Mouse (Mus musculus) forebrain, embryonic 14.5 days (tissue): ENCODE measurements around the gene Gpr179. TPM values are rescaled to one million over a fixed set of nuclear protein-coding genes. Genes with fewer than 3 reads are reported as not detected.
A peak's percentile ranks its signal among the peaks of the same experiment; 100 is the strongest.
"Not testable (repeated sequence)": the region's sequence is repeated elsewhere in the genome, so short reads cannot be mapped to it uniquely, and the experiment has no call there.

ENCODE experiments used
- ATAC-seq: fragments of 200-750 bp; cut with Nextera tagmentation; 2 replicates; pipeline ENCODE4 v1.8.0; 2017; ENCODE audit warnings: mild to moderate bottlenecking, moderate library complexity
- DNase-seq: peaks from one replicate; pipeline ENCODE4 v3.0.0-alpha.2; 2015; ENCODE audit warnings: low spot score
- H3K27ac ChIP-seq: fragments of 300-500 bp; sonication (generic); 2 replicates; pipeline ENCODE4 v1.5.1; 2014; ENCODE audit warnings: low read depth, mild to moderate bottlenecking, control low read depth, low read length, moderate library complexity
- H3K27me3 ChIP-seq: fragments of 300-500 bp; sonication (generic); replicated peaks from 2 replicates; pipeline ENCODE4 v1.6.1; 2014; ENCODE audit warnings: low read length, control low read depth, mixed read lengths; ENCODE audit not compliant: control insufficient read depth, insufficient read depth
- H3K36me3 ChIP-seq: fragments of 300-500 bp; sonication (generic); 2 replicates; pipeline ENCODE4 v1.6.1; 2014; ENCODE audit warnings: low read length, control low read depth; ENCODE audit not compliant: control insufficient read depth, insufficient read depth
- H3K4me1 ChIP-seq: fragments of 300-500 bp; sonication (generic); 2 replicates; pipeline ENCODE4 v1.6.1; 2014; ENCODE audit warnings: antibody characterized with exemption, low read length, control low read depth; ENCODE audit not compliant: control insufficient read depth, insufficient read depth
- H3K4me2 ChIP-seq: fragments of 300-500 bp; sonication (generic); 2 replicates; pipeline ENCODE4 v1.6.1; 2014; ENCODE audit warnings: mild to moderate bottlenecking, control low read depth, low read length
- H3K4me3 ChIP-seq: fragments of 300-500 bp; sonication (generic); 2 replicates; pipeline ENCODE4 v1.5.1; 2014; ENCODE audit warnings: low read depth, low read length, control low read depth
- H3K9ac ChIP-seq: fragments of 300-500 bp; sonication (generic); 2 replicates; pipeline ENCODE4 v1.6.1; 2014; ENCODE audit warnings: mild to moderate bottlenecking, low read length, control low read depth, moderate library complexity
- H3K9me3 ChIP-seq: fragments of 300-500 bp; sonication (generic); replicated peaks from 2 replicates; pipeline ENCODE4 v1.6.1; 2016; ENCODE audit warnings: low read length, control low read depth, mixed read lengths; ENCODE audit not compliant: control insufficient read depth
- WGBS: fragments of 180-500 bp; shearing (Covaris S2); extraction: QIAGEN DNeasy Blood & Tissue Kit; methylation state at CpG from one replicate; pipeline ENCODE4 v1.1.7; 2014; 5-methylcytosine and 5-hydroxymethylcytosine counted together
- polyA plus RNA-seq: library from polyadenylated mRNA; unstranded; fragments of >200 nt; fragmentation: Nextera tagmentation; extraction: Ambion mirVana; gene quantifications from 2 replicates; pipeline ENCODE4 v1.2.1, GENCODE M21; 2014

The Gpr179 gene
- polyA plus RNA-seq, 1 experiment from 2014 or later, result 0.34 TPM

- Histone ChIP-seq H3K27me3 (no peaks in the 10 kb centered on the region), H3K4me3 (no peak overlapping the region), H3K27ac (no peak overlapping the region), H3K36me3 (peaks cover 14% of the 10 kb centered on the region), H3K4me1 (peaks cover 8% of the 10 kb centered on the region; the same call in 1 of the 2 replicates), H3K9ac (no peak overlapping the region), H3K9me3 (no peaks in the 10 kb centered on the region), H3K4me2 (no peak overlapping the region)
- 89% methylated on average over 9 of the region's 9 CpGs for WGBS
- DNase-seq, result no peak
- ATAC-seq, result no peak
These were observed 17.5 kb downstream of the Gpr179 start for GRCm38 (mm10) chr11:97334400-97334799.

GRCm38 (mm10) chr11:97333896-97334295 is 18.0 kb downstream of the Gpr179 start:
- H3K4me2 ChIP-seq, result no peak overlapping the region
- DNase-seq (no peak), ATAC-seq (no peak)
- H3K4me3 ChIP-seq, result no peak overlapping the region
- no peak overlapping the region for H3K9ac ChIP-seq
- peaks cover 5% of the 10 kb centered on the region; the same call in 1 of the 2 replicates for H3K4me1 ChIP-seq
- WGBS, result 58% methylated on average over 1 of the region's 1 CpGs
- no peak overlapping the region for H3K27ac ChIP-seq
- H3K9me3 ChIP-seq, result no peaks in the 10 kb centered on the region
- H3K36me3 ChIP-seq, result peaks cover 19% of the 10 kb centered on the region
- no peaks in the 10 kb centered on the region for H3K27me3 ChIP-seq

GRCm38 (mm10) chr11:97333044-97333443 is 18.8 kb downstream of the Gpr179 start:
- H3K9ac ChIP-seq, result no peak overlapping the region
- H3K27ac ChIP-seq, result no peak overlapping the region
- ATAC-seq, result no peak
- 60% methylated on average over 9 of the region's 9 CpGs for WGBS
- H3K4me1 ChIP-seq, result no peaks in the 10 kb centered on the region
- no peaks in the 10 kb centered on the region for H3K27me3 ChIP-seq
- no peak for DNase-seq
- no peak overlapping the region for H3K4me2 ChIP-seq
- H3K36me3 ChIP-seq, result peaks cover 26% of the 10 kb centered on the region
- no peak overlapping the region for H3K4me3 ChIP-seq
- no peaks in the 10 kb centered on the region for H3K9me3 ChIP-seq

- no peak for ATAC-seq
- H3K27me3 ChIP-seq, result no peaks in the 10 kb centered on the region
- no peak overlapping the region for H3K27ac ChIP-seq
- peaks cover 31% of the 10 kb centered on the region for H3K36me3 ChIP-seq
- no peak overlapping the region for H3K4me2 ChIP-seq
- 55% methylated on average over 12 of the region's 12 CpGs for WGBS
- no peaks in the 10 kb centered on the region for H3K4me1 ChIP-seq
- no peak overlapping the region for H3K4me3 ChIP-seq
- no peaks in the 10 kb centered on the region for H3K9me3 ChIP-seq
- DNase-seq, result no peak
- no peak overlapping the region for H3K9ac ChIP-seq
These were observed 20.4 kb downstream of the Gpr179 start for GRCm38 (mm10) chr11:97331231-97332190.

- H3K4me1 ChIP-seq, result no peaks in the 10 kb centered on the region
- H3K27me3 ChIP-seq, result no peaks in the 10 kb centered on the region
- no peaks in the 10 kb centered on the region for H3K9me3 ChIP-seq
- no peak for DNase-seq
- no peak overlapping the region for H3K9ac ChIP-seq
- 97% methylated on average over 1 of the region's 1 CpGs for whole genome bisulfite sequencing
- no peak overlapping the region for H3K27ac ChIP-seq
- H3K4me2 ChIP-seq, result no peak overlapping the region
- no peak overlapping the region for H3K4me3 ChIP-seq
- H3K36me3 ChIP-seq, result peaks cover 42% of the 10 kb centered on the region
- ATAC-seq, result no peak
These were observed 21.6 kb downstream of the Gpr179 start for GRCm38 (mm10) chr11:97330315-97330714.

GRCm38 (mm10) chr11:97328148-97328547 is 23.7 kb downstream of the Gpr179 start:
- no peak overlapping the region for H3K9ac ChIP-seq
- H3K27ac ChIP-seq, result no peak overlapping the region
- H3K36me3 ChIP-seq, result peaks cover 60% of the 10 kb centered on the region
- no peaks in the 10 kb centered on the region for H3K4me1 ChIP-seq
- H3K4me3 ChIP-seq, result no peak overlapping the region
- no peak overlapping the region for H3K4me2 ChIP-seq
- ATAC-seq (no peak), DNase-seq (peak; percentile 85)
- no peaks in the 10 kb centered on the region for H3K9me3 ChIP-seq
- no peaks in the 10 kb centered on the region for H3K27me3 ChIP-seq
- 23% methylated on average over 9 of the region's 9 CpGs for WGBS

- Histone ChIP-seq H3K4me3 (no peak overlapping the region), H3K9ac (no peak overlapping the region), H3K4me1 (no peaks in the 10 kb centered on the region), H3K27ac (no peak overlapping the region), H3K36me3 (peaks cover 56% of the 10 kb centered on the region), H3K9me3 (no peaks in the 10 kb centered on the region), H3K4me2 (no peak overlapping the region), H3K27me3 (no peaks in the 10 kb centered on the region)
- ATAC-seq, result no peak
- DNase-seq, result no peak
- 85% methylated on average over 1 of the region's 1 CpGs for WGBS
These were observed 26.7 kb downstream of the Gpr179 start for GRCm38 (mm10) chr11:97325224-97325623.

GRCm38 (mm10) chr11:97321894-97322600 is 29.8 kb downstream of the Gpr179 start:
- peaks cover 37% of the 10 kb centered on the region for H3K36me3 ChIP-seq
- H3K9me3 ChIP-seq, H3K9ac ChIP-seq, H3K4me3 ChIP-seq, DNase-seq, ATAC-seq, H3K4me1 ChIP-seq, H3K27me3 ChIP-seq, H3K27ac ChIP-seq, H3K4me2 ChIP-seq: not testable (repeated sequence)
- 88% methylated on average over 8 of the region's 8 CpGs for WGBS

GRCm38 (mm10) chr11:97321197-97321596 is 30.7 kb downstream of the Gpr179 start:
- DNase-seq, result no peak
- H3K36me3 ChIP-seq, result peaks cover 28% of the 10 kb centered on the region
- no peak for ATAC-seq
- no peak overlapping the region for H3K9ac ChIP-seq
- H3K4me3 ChIP-seq, result no peak overlapping the region
- H3K27ac ChIP-seq, result no peak overlapping the region
- H3K4me1 ChIP-seq, result peaks cover 2% of the 10 kb centered on the region; the same call in 1 of the 2 replicates
- no peaks in the 10 kb centered on the region for H3K27me3 ChIP-seq
- no peak overlapping the region for H3K4me2 ChIP-seq
- H3K9me3 ChIP-seq, result no peaks in the 10 kb centered on the region
- 96% methylated on average over 8 of the region's 8 CpGs for WGBS
